Mouse (Mus musculus): ENCODE results near the gene Gm8362.
"Not testable (repeated sequence)": the region's sequence is repeated elsewhere in the genome, so short reads cannot be mapped to it uniquely, and the experiment has no call there.

Gm8362 gene

DNA sequence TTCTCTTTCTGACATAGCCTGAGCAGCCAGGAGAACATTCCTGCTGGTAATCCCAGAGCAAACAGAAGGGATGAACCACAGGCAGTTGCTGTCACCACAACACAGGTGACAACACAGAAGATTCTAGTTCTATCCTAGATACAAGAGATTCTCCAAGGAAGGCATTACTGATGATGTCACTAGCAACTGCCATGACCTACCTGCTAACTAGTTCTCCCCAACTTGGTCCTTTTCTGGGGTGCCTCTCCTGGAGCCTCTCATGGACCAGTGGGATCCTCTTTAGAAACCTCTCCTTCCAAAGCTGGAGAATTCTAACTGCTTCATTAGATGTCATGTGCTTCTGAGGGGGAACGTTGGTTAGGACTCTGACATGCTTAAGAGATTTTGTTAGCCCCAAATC, at the start of gene Gm8362:
Gm8362 (minus strand) TSS at position 101 of the 400 bp plus-strand sequence.
- DNase-seq, result not testable (repeated sequence)

DNA sequence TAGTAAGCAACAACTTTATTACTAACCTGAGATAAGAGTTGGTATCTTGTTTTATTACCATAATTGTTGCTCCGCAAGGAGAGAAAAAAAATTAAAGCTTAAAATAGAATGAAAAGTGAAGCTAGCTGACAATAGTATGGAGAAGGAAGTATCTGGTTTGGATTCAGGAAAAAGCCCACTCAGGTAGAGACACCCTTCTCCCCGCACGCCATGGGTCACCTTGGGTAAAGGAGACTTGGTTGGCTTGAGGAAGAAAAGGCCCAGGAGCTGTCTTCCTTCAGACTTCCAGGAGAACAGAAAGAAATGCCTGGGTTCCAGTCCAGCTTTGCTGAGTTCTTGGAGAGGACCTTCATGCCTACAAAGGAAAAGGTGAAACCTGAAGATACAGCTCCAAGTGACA, 49.1 kb upstream of the Gm8362 start:
- DNase-seq, result not testable (repeated sequence)

GRCm38 (mm10) chr14:6757231-6757536, 17.0 kb downstream of the Gm8362 start:
- peak; percentile 6 for DNase-seq

GRCm38 (mm10) chr14:6756384-6757230, 17.6 kb downstream of the Gm8362 start:
- DNase-seq, result peak; percentile 50

DNA sequence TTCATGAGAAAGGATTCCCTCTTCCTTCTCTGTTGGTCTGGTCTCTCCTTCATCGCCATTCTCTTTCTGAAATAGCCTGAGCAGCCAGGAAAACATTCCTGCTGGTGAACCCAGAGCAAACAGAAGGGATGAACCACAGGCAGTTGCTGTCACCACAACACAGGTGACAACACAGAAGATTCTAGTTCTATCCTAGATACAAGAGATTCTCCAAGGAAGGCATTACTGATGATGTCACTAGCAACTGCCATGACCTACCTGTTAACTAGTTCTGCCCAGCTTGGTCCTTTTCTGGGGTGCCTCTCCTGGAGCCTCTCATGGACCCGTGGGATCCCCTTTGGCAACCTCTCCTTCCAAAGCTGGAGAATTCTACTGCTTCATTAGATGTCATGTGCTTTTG, 32.0 kb downstream of the Gm8362 start, which contains the start of gene Gm3636:
Gm3636 (minus strand) TSS at position 101 of the 400 bp plus-strand sequence.
- DNase-seq, result not testable (repeated sequence)

- not testable (repeated sequence) for DNase-seq
Observed at GRCm38 (mm10) chr14:6720151-6720550, 54.1 kb downstream of the Gm8362 start, which contains the start of gene Gm8050. Gene Gm8050, minus strand, starts transcription at chr14:6720251.
